Mouse (Mus musculus): ENCODE measurements around the gene Palm.

The Palm gene

DNA sequence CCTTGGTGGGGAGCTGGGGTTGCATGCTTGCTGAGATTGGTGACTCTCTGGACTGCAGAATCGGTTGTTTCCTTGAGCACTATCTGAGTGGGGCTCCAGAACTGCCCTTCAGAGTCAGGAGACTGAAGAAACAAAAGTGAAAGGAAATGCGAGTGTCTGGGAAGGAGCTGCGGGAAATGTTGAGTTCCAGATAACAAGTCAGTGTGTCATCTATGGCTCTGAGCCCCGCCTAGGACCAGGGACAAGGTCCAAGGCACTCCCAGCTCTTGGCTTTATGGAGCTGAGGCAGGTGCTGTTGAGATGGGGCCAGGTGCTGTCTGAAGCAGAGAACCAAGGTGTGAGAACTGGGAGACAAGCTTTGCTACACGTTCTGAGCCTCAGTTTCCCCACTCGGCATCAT is 31.0 kb downstream of the Palm start:
- DNase-seq (ENCODE audit: low read depth): no peak

DNA sequence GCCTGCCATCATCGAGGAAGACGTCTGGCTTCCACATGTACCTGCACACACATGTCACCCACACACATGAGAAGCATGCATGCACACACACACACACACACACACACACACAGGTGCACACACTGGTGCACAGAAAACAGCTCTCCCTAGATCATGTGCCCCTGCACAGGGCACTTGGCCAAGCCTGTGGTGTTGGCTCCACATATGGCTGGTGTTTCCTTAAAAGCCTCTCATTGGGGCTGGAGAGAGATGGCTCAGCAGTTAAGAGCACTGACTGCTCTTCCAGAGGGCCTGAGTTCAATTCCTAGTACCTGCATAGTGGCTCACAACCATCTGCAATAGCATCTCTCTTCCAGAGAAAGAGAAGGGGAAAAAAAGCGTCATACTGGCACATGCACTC is 38.2 kb downstream of the Palm start:
- DNase-seq (ENCODE audit: low read depth): no peak

DNA sequence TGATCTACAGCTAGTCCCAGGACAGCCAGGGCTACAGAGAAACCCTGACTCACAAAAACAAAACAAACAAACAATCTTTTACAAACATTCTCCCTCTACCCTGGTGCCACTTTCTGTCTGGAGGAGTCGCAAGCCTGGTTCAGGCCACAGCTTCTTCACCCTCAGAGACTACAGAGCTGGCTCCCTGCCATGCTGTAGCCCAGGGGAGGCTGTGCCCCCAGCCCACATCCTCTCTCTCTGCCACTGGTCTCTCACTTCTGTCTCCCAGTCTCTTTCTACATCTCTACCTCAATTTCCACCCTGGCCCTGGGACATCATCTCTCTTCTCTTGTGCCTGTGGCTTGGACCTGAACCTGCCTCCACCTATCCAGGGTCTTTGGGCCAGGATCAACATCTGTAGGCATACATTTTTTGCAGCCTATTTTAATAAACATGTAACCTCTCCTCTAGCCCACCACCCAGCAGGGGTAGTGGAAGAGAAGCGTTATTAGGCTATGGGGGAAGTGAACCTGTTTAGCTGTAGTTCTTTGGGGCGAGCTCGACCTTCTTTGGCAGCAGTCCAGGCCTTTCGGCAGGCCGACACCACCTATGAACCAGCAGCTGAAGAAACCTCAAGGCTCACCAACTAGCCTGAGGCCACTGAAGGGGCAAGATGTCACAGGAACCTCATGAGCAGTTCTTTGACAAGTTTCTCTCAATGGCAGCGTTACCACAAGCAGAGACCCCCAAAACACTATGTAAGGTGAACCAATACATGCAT is 38.8 kb downstream of the Palm start:
- DNase-seq (ENCODE audit: low read depth): no peak

DNA sequence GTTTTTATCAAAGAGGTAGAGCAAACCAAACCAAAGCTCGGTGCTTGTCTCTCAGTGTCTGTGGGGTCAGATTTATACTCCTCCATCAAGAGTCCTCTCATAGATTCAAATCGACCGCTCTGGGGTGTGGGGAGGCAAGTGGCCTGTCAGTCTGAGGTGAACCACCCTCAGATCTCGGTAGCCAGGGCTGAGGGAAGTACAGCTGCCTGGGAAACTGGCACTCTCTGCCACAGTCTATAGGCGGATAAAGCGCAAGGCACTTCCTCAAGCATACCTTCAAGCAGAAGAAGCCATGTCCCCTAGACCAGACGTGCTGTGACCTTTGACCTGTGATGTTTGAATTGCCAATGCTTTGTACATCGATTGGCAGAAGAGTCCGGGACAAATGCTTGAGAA is 39.4 kb downstream of the Palm start:
- DNase-seq (ENCODE audit: low read depth): no peak

DNA sequence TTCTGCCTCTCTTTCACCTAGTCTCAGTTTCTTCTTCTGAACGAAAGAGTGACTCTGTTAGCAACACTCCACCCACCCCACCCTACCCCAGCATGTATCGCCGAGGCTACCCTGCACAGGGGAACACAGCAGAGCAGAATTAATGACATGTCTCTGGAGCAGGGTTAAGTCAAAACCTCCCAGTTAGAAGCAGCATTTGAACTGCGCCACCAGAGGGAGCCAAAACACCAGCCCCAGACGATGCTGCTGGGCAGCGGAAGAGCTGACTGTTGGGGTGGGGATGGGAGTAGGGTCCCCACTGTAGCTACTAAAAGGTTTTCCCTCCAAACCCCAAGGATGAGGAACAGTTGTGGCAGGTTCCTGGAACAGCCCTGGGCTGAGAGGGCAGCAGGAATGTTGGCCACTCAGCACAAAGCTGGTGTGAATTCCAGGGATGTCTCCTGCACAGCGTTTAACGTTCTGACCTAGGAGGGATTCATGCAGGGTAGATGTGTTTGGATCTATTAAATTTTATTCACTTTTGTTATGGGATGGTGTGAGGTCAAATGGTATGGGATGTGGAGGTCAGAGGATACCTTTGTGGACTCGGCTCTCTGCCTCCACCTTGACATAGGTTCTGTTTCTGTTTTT is 41.5 kb downstream of the Palm start:
- DNase-seq (ENCODE audit: low read depth): peak; percentile 85

DNA sequence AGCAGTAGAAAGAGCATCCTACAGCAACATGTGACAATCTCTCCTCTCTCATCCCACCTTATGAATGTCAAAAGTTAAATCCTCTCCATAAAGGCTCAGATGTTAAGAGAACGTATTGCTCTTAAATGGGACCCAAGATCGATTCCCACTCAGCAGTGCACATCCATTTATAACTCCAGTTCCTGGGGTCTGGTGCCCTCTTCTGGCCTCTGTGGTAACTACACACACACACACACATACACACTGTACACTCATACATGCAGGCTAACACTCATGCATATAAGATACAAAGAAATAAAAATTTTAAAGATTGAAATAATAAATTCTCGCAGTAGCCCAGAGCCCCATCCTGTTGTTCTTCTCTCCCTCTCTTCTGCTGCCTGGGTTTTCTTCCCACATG is 43.5 kb downstream of the Palm start:
- peak; percentile 45 for DNase-seq (ENCODE audit: low read depth)

DNA sequence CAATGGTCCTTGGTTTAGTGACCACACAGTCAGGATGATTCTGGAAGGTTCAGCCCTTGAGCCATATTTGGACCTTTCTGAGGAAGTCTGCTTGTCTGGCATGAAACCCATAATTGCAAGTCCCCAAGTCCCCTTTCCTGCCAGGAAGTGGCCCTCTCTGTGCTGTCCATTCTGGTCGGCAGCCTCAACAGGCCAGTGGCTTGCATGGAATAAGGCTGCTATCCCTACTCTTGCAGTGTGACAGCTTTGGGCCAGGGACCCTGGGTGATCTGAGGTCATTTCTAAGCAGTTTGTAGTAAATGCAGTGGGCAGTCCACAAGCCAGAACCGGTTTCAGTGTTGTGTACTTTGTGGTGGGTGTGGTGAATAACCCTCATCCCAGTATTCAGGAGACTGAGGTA is 44.8 kb downstream of the Palm start:
- DNase-seq (ENCODE audit: low read depth): no peak

DNA sequence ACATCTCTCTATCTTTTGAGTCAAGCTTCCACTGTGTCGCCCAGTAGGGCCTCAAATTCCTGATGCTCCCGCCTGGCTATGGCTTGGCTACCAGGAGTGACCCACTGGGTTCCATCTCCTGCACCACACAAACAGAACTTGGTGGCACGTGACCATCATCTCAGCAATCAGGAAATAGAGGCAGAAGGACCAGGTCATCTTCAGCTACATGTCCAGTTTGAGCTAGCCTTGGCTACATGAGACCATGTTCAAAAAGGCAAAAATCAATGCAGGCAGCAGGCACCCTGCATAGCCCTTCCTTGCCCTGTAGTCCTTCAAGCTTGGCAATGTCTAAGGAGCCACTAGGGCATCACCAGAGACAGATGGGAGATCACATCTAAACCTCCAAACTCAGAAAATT is 46.7 kb downstream of the Palm start:
- DNase-seq (ENCODE audit: low read depth): no peak

DNA sequence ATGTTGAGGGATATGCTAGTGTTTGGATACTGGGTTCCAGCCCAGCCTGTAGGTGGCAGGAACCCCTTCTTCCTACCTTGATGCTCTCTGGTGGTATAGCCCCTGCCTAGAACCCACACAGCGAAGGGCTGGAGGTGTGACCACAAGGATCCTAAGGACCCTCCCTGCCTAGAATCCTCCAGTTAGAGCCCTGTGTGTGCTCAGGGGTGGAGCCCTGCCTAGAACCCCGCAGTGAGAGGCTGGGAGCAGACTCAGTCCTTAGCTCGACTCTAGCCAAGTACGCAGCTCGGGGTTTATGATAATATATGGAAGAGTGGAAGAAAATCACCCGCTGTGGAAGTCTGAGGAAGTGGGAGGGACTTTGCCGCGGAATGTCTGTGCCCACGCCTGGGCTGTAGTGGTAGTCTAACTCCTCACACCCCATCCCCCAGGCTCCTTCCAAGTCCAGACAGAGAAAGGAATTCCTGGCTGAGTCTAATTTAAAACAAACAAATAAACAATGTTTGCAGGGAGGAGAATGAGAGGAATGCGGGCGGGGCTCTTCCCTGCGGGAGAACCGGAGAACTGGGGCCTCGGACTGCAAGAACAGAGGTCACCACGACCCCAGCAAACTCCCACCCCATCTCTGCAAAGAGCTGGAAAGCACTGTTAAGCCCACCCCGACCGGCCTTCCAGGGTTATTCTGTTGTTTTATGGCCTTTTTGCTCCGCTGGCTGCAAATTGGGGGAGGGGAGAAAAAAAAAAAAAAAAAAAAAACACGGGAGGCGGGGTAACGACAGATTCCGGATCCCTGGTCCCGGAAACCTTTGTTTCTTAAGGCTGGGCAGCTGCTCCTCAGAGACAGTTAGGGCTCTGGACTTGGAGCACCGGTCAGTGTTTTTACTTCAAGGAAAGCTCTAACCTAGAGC is 47.5 kb downstream of the Palm start:
- no peak for DNase-seq (ENCODE audit: low read depth)

DNA sequence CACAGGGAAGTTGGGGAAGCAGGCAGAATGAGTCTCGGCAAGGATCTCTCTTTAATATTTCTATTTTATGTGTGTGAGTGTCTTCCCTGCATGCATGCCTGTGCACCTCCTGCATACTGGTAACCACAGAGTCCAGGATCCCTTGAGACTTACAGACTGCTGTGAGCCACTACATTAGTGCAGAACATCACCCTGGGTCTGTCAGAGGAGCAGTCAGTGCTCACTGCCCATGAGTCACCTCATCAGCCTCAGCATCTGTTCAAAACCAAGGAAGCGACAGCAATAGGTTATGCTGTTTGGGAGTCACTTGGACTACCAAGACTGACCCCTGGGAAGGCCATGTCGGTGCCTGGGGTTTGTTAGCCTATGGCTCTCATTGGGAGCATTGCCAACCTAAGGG is 49.0 kb downstream of the Palm start:
- no peak for DNase-seq (ENCODE audit: low read depth)

DNA sequence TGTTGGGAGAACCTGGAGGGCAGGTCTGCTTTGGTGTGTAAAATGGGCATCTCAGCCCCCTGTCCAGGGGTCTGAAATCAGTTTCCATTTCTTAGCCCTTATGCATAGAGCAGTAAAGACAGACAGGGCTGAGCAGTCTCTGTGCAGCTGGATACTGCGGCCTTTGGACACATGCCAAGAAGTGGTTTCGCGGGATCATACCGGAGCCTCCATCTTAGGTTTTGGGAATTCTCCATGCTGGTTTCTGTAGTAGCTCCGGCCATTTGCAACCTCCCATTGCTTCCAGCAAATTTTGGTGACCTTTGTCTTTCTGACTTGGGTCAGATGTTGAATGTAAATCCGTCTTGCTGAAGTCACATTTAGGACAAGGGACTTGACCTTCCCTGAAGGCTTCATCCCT is 50.1 kb downstream of the Palm start:
- DNase-seq (ENCODE audit: low read depth): no peak

DNA sequence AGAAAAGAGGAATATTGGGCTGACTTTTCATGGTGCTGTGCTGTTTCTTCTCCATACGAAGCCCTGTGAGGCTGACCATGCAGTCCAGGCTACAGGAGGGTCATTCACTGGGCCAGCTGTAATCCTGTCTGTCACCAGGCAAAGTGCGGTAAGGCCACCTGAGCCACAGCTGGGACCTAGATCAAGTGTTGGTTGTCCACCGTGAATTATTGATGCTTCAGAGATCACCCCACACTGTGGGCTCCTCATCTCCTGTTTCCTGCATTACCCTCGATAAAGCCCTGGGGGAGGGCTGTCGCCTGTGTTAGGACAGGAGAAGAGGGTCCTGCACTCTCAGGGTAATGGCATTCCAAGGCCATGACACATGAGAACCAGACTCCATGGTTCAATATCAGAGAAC is 53.2 kb downstream of the Palm start:
- DNase-seq (ENCODE audit: low read depth): no peak

DNA sequence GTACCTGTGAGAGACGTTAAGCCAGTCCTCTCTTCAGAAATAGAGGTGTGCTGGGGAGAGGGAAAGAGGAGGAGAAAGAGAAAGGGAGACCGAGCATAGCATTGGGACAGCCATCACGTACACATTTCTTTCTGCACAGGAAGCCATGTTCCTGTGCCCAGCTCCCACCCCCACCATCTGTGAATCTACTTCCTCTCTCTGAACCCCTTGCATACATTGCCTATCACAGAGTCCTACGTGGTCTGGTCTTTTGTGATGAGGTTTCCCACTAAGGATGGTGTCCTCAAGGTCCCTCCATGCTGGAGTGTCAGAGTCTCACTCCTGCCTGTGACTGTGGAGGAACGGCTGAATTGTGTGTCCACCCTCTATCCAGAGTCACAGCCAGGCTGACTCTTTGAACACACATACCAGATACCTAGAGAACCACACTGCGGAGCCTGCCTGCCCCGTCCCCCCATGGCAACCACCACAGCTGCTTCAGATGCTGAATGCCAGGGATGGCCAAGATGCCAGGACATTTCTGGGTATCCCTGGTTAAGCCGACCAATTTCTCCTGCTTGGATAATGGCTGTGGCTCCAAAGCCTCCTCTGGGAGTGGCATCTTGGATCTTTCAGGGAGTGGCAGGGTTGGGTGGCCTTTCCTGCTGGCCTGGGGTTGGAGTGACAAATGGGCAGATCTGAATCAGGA is 56.7 kb downstream of the Palm start:
- DNase-seq (ENCODE audit: low read depth): peak; percentile 55

DNA sequence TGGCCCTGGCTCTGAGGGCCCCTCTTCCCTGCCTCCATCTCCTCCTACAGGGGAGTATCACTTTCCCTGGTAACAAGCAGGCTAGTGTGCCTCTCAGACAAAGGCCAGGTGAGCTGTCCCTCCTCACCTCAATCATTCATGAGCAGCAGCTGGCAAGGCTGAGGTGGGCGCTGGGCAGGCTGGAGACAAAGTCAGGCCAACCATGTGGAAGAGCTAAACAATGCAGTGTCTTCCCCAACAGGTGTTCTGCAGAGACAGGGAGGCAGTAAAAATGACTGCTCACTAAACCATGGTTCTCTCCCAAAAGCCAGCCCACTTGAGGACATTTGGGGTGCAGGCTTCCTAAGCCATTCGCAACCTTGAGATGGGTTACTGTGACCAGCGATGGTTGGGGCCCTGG is 58.3 kb downstream of the Palm start:
- DNase-seq (ENCODE audit: low read depth): no peak

DNA sequence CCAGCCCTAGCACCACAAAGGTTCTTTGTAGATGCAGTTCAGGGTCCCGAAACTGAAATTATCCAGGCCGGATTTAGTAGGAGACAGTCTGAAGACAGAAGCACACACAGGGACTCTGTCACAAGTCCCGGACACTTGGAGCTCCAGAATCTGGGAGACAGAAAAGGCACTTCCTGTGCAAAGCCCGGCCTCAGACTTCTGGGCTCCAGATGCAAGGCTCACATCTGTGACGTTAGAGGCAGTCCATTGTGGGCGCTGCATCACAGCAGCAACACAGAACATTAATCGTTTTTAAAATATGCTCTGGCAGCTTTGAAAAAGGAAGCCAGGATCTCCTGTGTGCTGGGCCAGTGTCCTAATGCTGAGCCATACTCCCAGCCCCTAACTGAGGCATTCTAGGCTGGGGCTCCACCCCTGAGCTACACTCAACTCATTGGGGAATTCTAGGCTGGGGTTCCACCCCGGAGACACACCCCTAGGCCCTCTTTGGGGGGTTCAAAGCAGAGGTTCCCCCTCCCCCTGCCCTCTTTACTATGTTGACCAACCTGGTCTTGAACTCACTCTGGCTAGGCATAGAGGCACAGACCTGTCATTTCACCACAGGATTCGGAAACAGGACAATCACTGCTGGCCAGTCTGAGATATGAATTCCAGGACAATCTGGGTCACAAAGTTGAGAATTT is 58.9 kb downstream of the Palm start:
- peak; percentile 64 for DNase-seq (ENCODE audit: low read depth)

DNA sequence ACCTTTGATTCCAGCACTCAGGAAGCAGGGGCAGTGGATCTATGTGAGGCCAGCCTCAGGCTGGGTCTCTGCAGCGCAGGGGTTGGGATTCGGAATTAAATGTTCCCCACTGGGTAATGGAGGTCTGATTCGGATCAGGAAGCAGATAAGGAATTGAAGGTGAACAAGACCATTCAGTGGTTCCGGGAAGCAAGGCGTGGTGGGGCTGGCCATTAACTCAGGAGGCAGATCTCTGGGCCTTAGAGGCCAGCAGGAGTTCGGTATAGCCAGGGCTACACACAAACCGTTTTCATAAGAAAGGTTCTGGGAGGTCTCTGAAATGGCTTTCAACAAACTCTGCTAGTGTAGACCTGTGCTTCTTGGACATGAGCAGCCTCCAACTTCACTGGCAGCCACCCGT is 59.5 kb downstream of the Palm start:
- DNase-seq (ENCODE audit: low read depth): peak; percentile 43

DNA sequence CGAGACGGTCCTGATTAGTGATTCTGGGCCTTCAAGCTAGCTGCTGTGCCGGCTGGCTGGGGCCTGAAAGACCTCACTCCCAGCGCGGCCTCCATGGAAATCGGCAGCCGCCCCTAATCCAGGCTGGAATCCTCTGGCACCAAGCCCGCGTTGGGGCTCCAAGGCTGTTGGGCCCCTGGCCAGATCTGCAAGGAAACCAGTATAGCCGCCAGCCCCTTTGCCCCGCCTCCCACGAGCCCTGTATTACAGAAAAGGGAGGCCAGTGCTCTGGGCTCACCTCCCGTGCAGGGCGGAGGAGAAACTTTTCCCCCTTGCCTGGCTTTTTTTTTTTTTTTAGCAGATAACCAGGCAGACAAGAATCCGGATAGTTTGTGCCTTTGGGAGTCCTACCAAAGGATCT is 60.0 kb downstream of the Palm start:
- peak; percentile 78 for DNase-seq (ENCODE audit: low read depth)

DNA sequence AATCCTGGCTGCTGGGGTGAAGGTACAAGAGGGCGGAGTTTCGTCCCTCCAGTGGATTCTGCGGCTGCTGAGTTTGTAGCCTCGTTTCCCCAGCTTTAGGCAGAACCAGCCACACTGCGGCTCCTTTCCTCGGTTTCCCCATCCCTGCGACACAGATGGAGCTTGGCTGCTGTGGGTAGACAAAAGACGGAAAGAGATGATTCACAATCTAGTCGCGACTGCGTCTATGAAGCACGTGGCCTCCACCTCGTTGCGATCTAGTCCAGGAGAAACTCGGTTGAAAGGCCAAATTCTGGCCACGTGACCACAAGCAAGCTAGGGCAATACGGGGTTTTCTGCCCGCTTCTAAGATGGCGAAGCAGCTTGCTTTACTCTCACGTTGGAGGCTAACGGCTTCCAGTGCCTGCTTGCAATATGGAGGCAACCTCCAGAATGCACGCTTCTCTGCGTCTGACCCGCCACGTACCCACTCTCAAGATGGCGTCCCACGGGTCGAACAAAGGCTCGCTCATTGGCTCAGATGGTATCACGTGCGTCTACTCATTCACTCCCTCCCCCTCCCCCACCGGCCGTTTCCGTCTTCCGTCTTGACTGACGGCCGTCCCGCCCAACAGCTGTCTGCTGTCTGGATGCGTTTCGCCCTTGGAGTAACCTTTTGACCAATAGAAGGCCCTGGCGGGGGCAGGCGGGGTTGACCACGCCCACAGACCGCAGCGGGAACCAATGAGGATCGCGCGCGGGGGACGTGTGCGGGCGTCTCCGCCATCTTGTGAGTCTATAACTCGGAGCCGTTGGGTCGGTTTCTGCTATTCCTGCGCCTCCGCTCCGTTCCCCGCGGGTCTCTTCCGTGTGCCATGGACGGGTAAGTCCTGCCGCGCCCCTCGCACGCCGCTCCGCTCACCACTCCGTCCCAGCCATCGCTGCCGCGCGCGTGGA is 60.8 kb downstream of the Palm start, which contains the start of gene Ptbp1:
Gene Ptbp1, plus strand, starts transcription at position 568 of the 936 bp plus-strand sequence.
- peak; percentile 100 for DNase-seq (ENCODE audit: low read depth)

DNA sequence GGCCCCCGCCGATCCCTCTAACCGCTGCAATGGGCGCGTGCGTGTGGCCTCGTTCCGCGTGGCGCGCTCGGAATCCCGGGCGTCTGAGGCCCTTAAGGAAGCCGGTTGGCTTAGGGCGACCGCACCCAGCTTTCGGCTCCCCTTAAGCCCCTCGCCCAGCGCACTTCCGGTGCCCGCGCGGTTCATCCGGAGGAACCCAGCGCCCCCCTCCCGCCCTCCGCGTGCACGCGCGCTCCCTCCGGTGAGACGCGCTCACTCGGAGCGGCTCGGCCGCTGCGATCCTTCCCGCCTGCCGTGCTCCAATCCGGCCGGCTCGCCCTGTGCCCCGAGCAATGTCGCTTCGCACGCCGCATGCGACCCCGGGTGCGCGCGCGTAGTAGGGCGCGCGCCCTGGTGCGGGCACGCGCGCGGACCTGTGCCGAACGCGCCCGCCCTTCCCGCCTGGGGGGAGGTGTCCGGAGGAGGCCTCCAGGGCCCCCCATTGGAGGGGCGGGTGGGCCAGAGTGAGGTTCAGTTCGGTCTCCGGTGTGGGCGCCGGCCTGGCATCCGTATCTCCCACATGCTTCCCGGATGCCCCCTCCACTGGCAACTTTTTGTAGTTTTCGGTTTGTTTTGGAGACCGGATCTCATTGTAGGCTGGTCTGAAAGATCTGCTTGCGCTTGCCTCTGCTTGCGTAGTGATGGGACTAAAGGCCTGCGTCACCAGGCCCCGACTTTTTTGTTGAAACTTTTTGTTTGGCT is 61.6 kb downstream of the Palm start:
- DNase-seq (ENCODE audit: low read depth): peak; percentile 88
